Mouse (Mus musculus): Measurements from ENCODE around the gene Kctd10.

GRCm38 (mm10) chr5:114418541-114418940, 38.2 kb upstream of the Kctd10 start:
- no peak for TF ChIP-seq CTCF (IDR thresholded peaks at IDR 0.05; ENCODE audit: low read depth, low read length)
- TF ChIP-seq GATA1 (IDR thresholded peaks at IDR 0.05; ENCODE audit: borderline replicate concordance, low read length): no peak
- no peak for TF ChIP-seq TAL1 (conservative IDR thresholded peaks at IDR 0.05; ENCODE audit: low read depth, low read length)

Measured in G1E (cell line).